Mouse (Mus musculus): Measurements from ENCODE around the gene Foxa1. TPM values are rescaled to one million over a fixed set of nuclear protein-coding genes. Genes with fewer than 3 reads are reported as not detected.

Foxa1 gene
- polyA plus RNA-seq, 1 experiment from 2014 or later: 16.1 TPM

- H3K27ac ChIP-seq (replicated peaks): peak overlapping the region; percentile 92
- peak overlapping the region; percentile 47 for H3K4me2 ChIP-seq (replicated peaks; ENCODE audit: low read depth)
- peak overlapping the region; percentile 10; the same call in 1 of the 2 replicates for H3K4me3 ChIP-seq (ENCODE audit: low read depth, low read length)
- 2% methylated on average over 39 of the region's 39 CpGs for WGBS
- 0 out of 2 replicates have a peak, but pooled peaks cover 2% of the 10 kb centered on the region for H3K27me3 ChIP-seq (ENCODE audit: control insufficient read depth, insufficient read depth, low read length)
- no peaks in the 10 kb centered on the region for H3K9me3 ChIP-seq (ENCODE audit: control insufficient read depth, low read length)
- peak overlapping the region; percentile 55 for H3K9ac ChIP-seq (ENCODE audit: low read length)
- H3K36me3 ChIP-seq (ENCODE audit: control insufficient read depth, insufficient read depth, low read length): no peaks in the 10 kb centered on the region
- TF ChIP-seq CTCF (IDR thresholded peaks at IDR 0.05; ENCODE audit: low read depth) (no peak), EP300 (optimal IDR thresholded peaks at IDR 0.05) (no peak)
- no peaks in the 10 kb centered on the region for H3K4me1 ChIP-seq (replicated peaks; ENCODE audit: control insufficient read depth, insufficient read depth)
- peak; percentile 80 for ATAC-seq (ENCODE audit: low FRiP score, low TSS enrichment)
- DNase-seq (ENCODE audit: low spot score): peak; percentile 88
These were observed 11.7 kb downstream of the Foxa1 start for GRCm38 (mm10) chr12:57534879-57535611.

- no peaks in the 10 kb centered on the region for H3K9me3 ChIP-seq (ENCODE audit: control insufficient read depth, low read length)
- H3K4me1 ChIP-seq (replicated peaks; ENCODE audit: control insufficient read depth, insufficient read depth): no peaks in the 10 kb centered on the region
- no peak for TF ChIP-seq CTCF (IDR thresholded peaks at IDR 0.05; ENCODE audit: low read depth)
- TF ChIP-seq EP300 (optimal IDR thresholded peaks at IDR 0.05): no peak
- H3K27me3 ChIP-seq (ENCODE audit: control insufficient read depth, insufficient read depth, low read length): 0 out of 2 replicates have a peak, but pooled peaks cover 2% of the 10 kb centered on the region
- no peaks in the 10 kb centered on the region for H3K36me3 ChIP-seq (ENCODE audit: control insufficient read depth, insufficient read depth, low read length)
- DNase-seq (ENCODE audit: low spot score) (no peak), ATAC-seq (ENCODE audit: low FRiP score, low TSS enrichment) (no peak; the same call in 1 of the 2 replicates)
- H3K4me2 ChIP-seq (replicated peaks; ENCODE audit: low read depth): peak overlapping the region; percentile 47
- H3K27ac ChIP-seq (replicated peaks): peak overlapping the region; percentile 92
- 6% methylated on average over 4 of the region's 6 CpGs for WGBS
- H3K4me3 ChIP-seq (ENCODE audit: low read depth, low read length): peak overlapping the region; percentile 10; the same call in 1 of the 2 replicates
- H3K9ac ChIP-seq (ENCODE audit: low read length): peak overlapping the region; percentile 35; the same call in 1 of the 2 replicates
These were observed 12.2 kb downstream of the Foxa1 start for GRCm38 (mm10) chr12:57534517-57534878.

GRCm38 (mm10) chr12:57530474-57530873, 16.2 kb downstream of the Foxa1 start:
- TF ChIP-seq CTCF (IDR thresholded peaks at IDR 0.05; ENCODE audit: low read depth) (no peak), EP300 (optimal IDR thresholded peaks at IDR 0.05) (no peak)
- H3K4me2 ChIP-seq (replicated peaks; ENCODE audit: low read depth): no peak overlapping the region
- H3K36me3 ChIP-seq (ENCODE audit: control insufficient read depth, insufficient read depth, low read length): no peaks in the 10 kb centered on the region
- no peak overlapping the region for H3K4me3 ChIP-seq (ENCODE audit: low read depth, low read length)
- ATAC-seq (ENCODE audit: low FRiP score, low TSS enrichment): no peak
- WGBS: 40% methylated on average over 9 of the region's 9 CpGs
- no peaks in the 10 kb centered on the region for H3K9me3 ChIP-seq (ENCODE audit: control insufficient read depth, low read length)
- no peak overlapping the region for H3K9ac ChIP-seq (ENCODE audit: low read length)
- no peak for DNase-seq (ENCODE audit: low spot score)
- no peak overlapping the region for H3K27ac ChIP-seq (replicated peaks)
- no peaks in the 10 kb centered on the region for H3K4me1 ChIP-seq (replicated peaks; ENCODE audit: control insufficient read depth, insufficient read depth)
- no peaks in the 10 kb centered on the region for H3K27me3 ChIP-seq (ENCODE audit: control insufficient read depth, insufficient read depth, low read length)

GRCm38 (mm10) chr12:57528335-57528734, 18.4 kb downstream of the Foxa1 start:
- ATAC-seq (ENCODE audit: low FRiP score, low TSS enrichment) (no peak), DNase-seq (ENCODE audit: low spot score) (no peak)
- H3K27me3 ChIP-seq (ENCODE audit: control insufficient read depth, insufficient read depth, low read length): no peaks in the 10 kb centered on the region
- no peak overlapping the region for H3K27ac ChIP-seq (replicated peaks)
- H3K4me2 ChIP-seq (replicated peaks; ENCODE audit: low read depth): no peak overlapping the region
- no peak for TF ChIP-seq CTCF (IDR thresholded peaks at IDR 0.05; ENCODE audit: low read depth)
- no peak for TF ChIP-seq EP300 (optimal IDR thresholded peaks at IDR 0.05)
- 49% methylated on average over 4 of the region's 4 CpGs for WGBS
- H3K9ac ChIP-seq (ENCODE audit: low read length): no peak overlapping the region
- no peaks in the 10 kb centered on the region for H3K9me3 ChIP-seq (ENCODE audit: control insufficient read depth, low read length)
- no peaks in the 10 kb centered on the region for H3K36me3 ChIP-seq (ENCODE audit: control insufficient read depth, insufficient read depth, low read length)
- no peaks in the 10 kb centered on the region for H3K4me1 ChIP-seq (replicated peaks; ENCODE audit: control insufficient read depth, insufficient read depth)
- H3K4me3 ChIP-seq (ENCODE audit: low read depth, low read length): no peak overlapping the region

GRCm38 (mm10) chr12:57515702-57516377, 30.9 kb downstream of the Foxa1 start:
- WGBS: 35% methylated on average over 12 of the region's 12 CpGs
- H3K4me2 ChIP-seq (replicated peaks; ENCODE audit: low read depth): peak overlapping the region; percentile 33
- peak; percentile 68 for ATAC-seq (ENCODE audit: low FRiP score, low TSS enrichment)

More at GRCm38 (mm10) chr12:57515702-57516377, 30.9 kb downstream of the Foxa1 start:
- DNase-seq (ENCODE audit: low spot score): peak; percentile 48
- no peaks in the 10 kb centered on the region for H3K4me1 ChIP-seq (replicated peaks; ENCODE audit: control insufficient read depth, insufficient read depth)
- H3K9ac ChIP-seq (ENCODE audit: low read length): peak overlapping the region; percentile 19; the same call in 1 of the 2 replicates
- H3K4me3 ChIP-seq (ENCODE audit: low read depth, low read length): no peak overlapping the region
- no peaks in the 10 kb centered on the region for H3K36me3 ChIP-seq (ENCODE audit: control insufficient read depth, insufficient read depth, low read length)
- H3K27ac ChIP-seq (replicated peaks): peak overlapping the region; percentile 41; the same call in 1 of the 2 replicates
- no peaks in the 10 kb centered on the region for H3K27me3 ChIP-seq (ENCODE audit: control insufficient read depth, insufficient read depth, low read length)
- no peak for TF ChIP-seq EP300 (optimal IDR thresholded peaks at IDR 0.05)
- no peak for TF ChIP-seq CTCF (IDR thresholded peaks at IDR 0.05; ENCODE audit: low read depth)
- no peaks in the 10 kb centered on the region for H3K9me3 ChIP-seq (ENCODE audit: control insufficient read depth, low read length)

Measured in stomach, postnatal 0 days (tissue).